Mouse (Mus musculus) ES-E14 (cell line): ENCODE data around the gene Tmem150a.

ENCODE experiments used
- CHD2 ChIP-seq: IDR thresholded peaks from 2 replicates; pipeline ENCODE4 v1.6.1; 2014; ENCODE audit warnings: mild to moderate bottlenecking, low read depth, low read length, inconsistent platforms
- HCFC1 ChIP-seq: IDR thresholded peaks from 2 replicates; pipeline ENCODE4 v1.6.1; 2012; ENCODE audit warnings: low read length, inconsistent platforms, borderline replicate concordance; ENCODE audit not compliant: insufficient read depth
- ZC3H11A ChIP-seq: IDR thresholded peaks from 2 replicates; pipeline ENCODE4 v1.6.1; 2012; ENCODE audit warnings: low read depth, mild to moderate bottlenecking, inconsistent platforms, low read length, borderline replicate concordance
- ZNF384 ChIP-seq: IDR thresholded peaks from 2 replicates; pipeline ENCODE4 v1.6.1; 2012; ENCODE audit warnings: low read depth, low read length, inconsistent platforms

- TF ChIP-seq HCFC1: no peak
- TF ChIP-seq ZC3H11A: no peak
- TF ChIP-seq CHD2: no peak
- TF ChIP-seq ZNF384: no peak
Measured at GRCm38 (mm10) chr6:72340481-72340880, 14.8 kb upstream of the Tmem150a start.
